Mouse (Mus musculus) intestine, embryonic 15.5 days (tissue): Measurements from ENCODE around the gene Skap2. TPM values are rescaled to one million over a fixed set of nuclear protein-coding genes. Genes with fewer than 3 reads are reported as not detected.

Source experiments
- ATAC-seq: fragments of 200-750 bp; cut with Nextera tagmentation; 2 replicates; pipeline ENCODE4 v1.8.0; 2017; ENCODE audit warnings: moderate TSS enrichment, moderate library complexity
- H3K27ac ChIP-seq: fragments of 300-500 bp; sonication (generic); 2 replicates; pipeline ENCODE4 v1.5.1; 2015; ENCODE audit warnings: mild to moderate bottlenecking, inconsistent platforms
- H3K27me3 ChIP-seq: fragments of 300-500 bp; sonication (generic); replicated peaks from 2 replicates; pipeline ENCODE4 v1.6.1; 2015; ENCODE audit warnings: inconsistent platforms
- H3K36me3 ChIP-seq: fragments of 300-500 bp; sonication (generic); 2 replicates; pipeline ENCODE4 v1.6.1; 2015; ENCODE audit warnings: inconsistent platforms
- H3K4me1 ChIP-seq: fragments of 300-500 bp; sonication (generic); replicated peaks from 2 replicates; pipeline ENCODE4 v1.6.1; 2015; ENCODE audit warnings: inconsistent platforms
- H3K4me2 ChIP-seq: fragments of 300-500 bp; sonication (generic); replicated peaks from 2 replicates; pipeline ENCODE4 v1.6.1; 2015; ENCODE audit warnings: mild to moderate bottlenecking, inconsistent platforms
- H3K4me3 ChIP-seq: fragments of 300-500 bp; sonication (generic); replicated peaks from 2 replicates; pipeline ENCODE4 v1.5.1; 2015; ENCODE audit warnings: inconsistent platforms
- H3K9ac ChIP-seq: fragments of 300-500 bp; sonication (generic); 2 replicates; pipeline ENCODE4 v1.6.1; 2015; ENCODE audit warnings: inconsistent platforms
- H3K9me3 ChIP-seq: fragments of 300-500 bp; sonication (generic); 2 replicates; pipeline ENCODE4 v1.6.1; 2016; ENCODE audit warnings: inconsistent platforms
- WGBS: fragments of 180-500 bp; shearing (Covaris S2); methylation state at CpG from one replicate; pipeline ENCODE4 v1.1.7; 2015; 5-methylcytosine and 5-hydroxymethylcytosine counted together
- polyA plus RNA-seq: library from polyadenylated mRNA; unstranded; fragments of >200 nt; fragmentation: Nextera tagmentation; extraction: Ambion mirVana; gene quantifications from 2 replicates; pipeline ENCODE4 v1.2.1, GENCODE M21; 2015

Skap2 gene
- polyA plus RNA-seq, 1 experiment from 2014 or later = 40.3 TPM

DNA sequence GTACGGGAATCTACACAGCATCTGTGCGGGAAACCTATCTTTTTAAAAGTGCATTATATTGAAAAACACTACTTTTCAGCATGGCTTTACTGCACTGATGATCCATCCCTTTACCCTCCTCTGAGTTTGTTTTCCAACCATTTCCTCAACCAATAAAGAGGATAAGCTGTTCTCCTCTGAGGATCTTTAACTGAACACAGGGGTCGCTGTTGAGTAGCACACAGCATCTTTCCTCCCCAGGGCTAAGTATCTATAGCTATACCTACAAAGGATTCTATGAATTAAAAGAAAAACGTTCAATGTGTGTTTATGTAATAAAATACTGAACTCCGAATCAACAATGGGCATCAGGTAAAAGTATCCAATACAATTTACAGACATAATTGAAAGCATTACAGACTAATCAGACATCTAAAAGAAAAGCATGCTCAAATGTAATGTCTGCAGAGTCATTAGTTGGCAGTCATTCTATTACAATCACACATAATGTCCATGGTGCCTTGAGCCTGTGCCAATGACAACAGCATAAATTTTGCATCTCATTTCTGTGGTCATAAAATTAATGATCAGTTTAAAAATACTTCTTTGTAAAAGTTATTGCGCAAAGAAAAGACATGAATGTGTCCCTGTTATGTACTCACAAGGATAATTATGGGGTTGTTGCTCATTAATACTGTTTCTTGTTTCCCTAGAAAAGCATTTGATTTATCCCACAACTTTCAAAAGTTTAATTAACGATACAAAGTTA, 13.8 kb downstream of the Skap2 start:
- Histone ChIP-seq H3K9ac (no peak overlapping the region), H3K4me2 (no peak overlapping the region), H3K27me3 (no peaks in the 10 kb centered on the region), H3K4me1 (no peaks in the 10 kb centered on the region), H3K9me3 (no peaks in the 10 kb centered on the region), H3K27ac (no peak overlapping the region), H3K4me3 (no peak overlapping the region), H3K36me3 (no peaks in the 10 kb centered on the region)
- no peak for ATAC-seq
- WGBS = 64% methylated on average over 7 of the region's 7 CpGs

DNA sequence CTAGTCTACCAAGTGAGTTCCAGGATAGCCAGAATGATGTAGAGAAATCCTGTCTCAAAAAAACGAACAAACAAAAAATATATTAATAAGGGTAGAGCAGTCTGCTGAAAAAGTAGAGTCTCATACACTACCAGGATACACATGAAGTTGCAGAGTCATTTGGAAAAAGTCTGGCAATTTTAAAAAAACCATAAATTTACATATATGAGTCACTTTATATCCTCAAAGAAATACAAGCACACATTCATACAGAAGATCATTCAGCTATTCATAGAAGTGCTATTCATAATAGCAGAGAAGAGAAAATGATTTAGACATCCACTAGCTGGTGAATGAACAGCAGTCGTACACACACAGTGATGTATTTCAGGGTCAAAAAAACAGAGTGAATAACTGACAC, 24.4 kb downstream of the Skap2 start:
- Histone ChIP-seq H3K9me3 (no peaks in the 10 kb centered on the region), H3K4me2 (no peak overlapping the region), H3K4me3 (no peak overlapping the region), H3K9ac (no peak overlapping the region), H3K36me3 (no peaks in the 10 kb centered on the region), H3K27me3 (no peaks in the 10 kb centered on the region), H3K4me1 (no peaks in the 10 kb centered on the region), H3K27ac (no peak overlapping the region)
- ATAC-seq = no peak
- WGBS = 78% methylated on average over 2 of the region's 2 CpGs

DNA sequence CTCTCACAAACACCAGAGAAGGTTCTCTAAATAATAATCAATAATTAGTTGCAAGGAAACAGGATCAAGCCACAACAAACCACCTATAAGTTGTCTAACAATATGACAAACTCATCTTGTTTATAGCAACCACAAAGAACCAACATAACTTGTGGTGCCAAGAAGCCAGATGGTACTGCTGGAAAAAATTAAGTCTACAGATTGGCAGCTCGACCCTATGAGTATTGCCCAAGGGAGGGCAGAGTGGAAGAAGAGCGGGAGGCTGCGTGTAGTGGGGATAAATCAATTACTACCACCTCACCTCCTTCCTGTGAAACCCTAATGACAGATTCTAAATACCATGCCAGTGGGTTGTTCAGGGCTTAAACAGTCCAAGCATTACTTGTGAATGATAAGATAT, 34.7 kb downstream of the Skap2 start:
- Histone ChIP-seq H3K27ac (no peak overlapping the region), H3K9ac (no peak overlapping the region), H3K4me2 (no peak overlapping the region), H3K4me3 (no peak overlapping the region), H3K27me3 (no peaks in the 10 kb centered on the region), H3K36me3 (no peaks in the 10 kb centered on the region), H3K9me3 (no peaks in the 10 kb centered on the region), H3K4me1 (no peaks in the 10 kb centered on the region)
- WGBS = 72% methylated on average over 3 of the region's 3 CpGs
- no peak for ATAC-seq

DNA sequence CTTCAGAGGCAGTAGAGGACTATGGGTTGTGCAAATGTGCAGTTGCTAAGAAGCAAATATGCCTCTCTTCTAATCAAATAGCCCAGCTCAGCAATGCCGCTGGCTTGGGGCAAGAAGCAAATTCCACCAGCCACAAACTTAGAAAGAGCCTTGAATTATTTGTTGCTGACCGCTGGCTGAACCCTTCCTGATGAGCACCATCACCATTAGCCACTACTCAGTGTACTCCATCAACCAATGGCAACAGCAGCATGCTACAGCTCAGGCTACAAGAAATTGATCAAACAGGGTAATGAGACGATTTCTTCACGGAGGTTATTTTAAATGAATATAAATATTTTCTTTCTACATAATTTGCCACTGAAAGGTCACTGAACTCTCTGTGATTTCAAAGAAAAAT, 36.6 kb downstream of the Skap2 start:
- no peak overlapping the region for H3K9ac ChIP-seq
- no peaks in the 10 kb centered on the region for H3K4me1 ChIP-seq
- ATAC-seq = peak; percentile 55; the same call in 1 of the 2 replicates
- 32% methylated on average over 4 of the region's 4 CpGs for WGBS
- no peak overlapping the region for H3K27ac ChIP-seq
- H3K27me3 ChIP-seq = no peaks in the 10 kb centered on the region
- H3K4me3 ChIP-seq = no peak overlapping the region
- H3K9me3 ChIP-seq = no peaks in the 10 kb centered on the region
- H3K4me2 ChIP-seq = no peak overlapping the region
- no peaks in the 10 kb centered on the region for H3K36me3 ChIP-seq

GRCm38 (mm10) chr6:51958992-51959391, 53.4 kb downstream of the Skap2 start:
- H3K36me3 ChIP-seq = no peaks in the 10 kb centered on the region
- ATAC-seq = no peak
- no peak overlapping the region for H3K27ac ChIP-seq
- no peaks in the 10 kb centered on the region for H3K27me3 ChIP-seq
- no peaks in the 10 kb centered on the region for H3K9me3 ChIP-seq
- no peak overlapping the region for H3K4me2 ChIP-seq
- H3K9ac ChIP-seq = no peak overlapping the region
- no peaks in the 10 kb centered on the region; the same call in 1 of the 2 replicates for H3K4me1 ChIP-seq
- WGBS = 39% methylated on average over 4 of the region's 4 CpGs
- H3K4me3 ChIP-seq = no peak overlapping the region

GRCm38 (mm10) chr6:51956048-51956792, 56.1 kb downstream of the Skap2 start:
- no peaks in the 10 kb centered on the region for H3K9me3 ChIP-seq
- no peaks in the 10 kb centered on the region for H3K27me3 ChIP-seq
- no peaks in the 10 kb centered on the region; the same call in 1 of the 2 replicates for H3K4me1 ChIP-seq
- ATAC-seq = no peak
- no peak overlapping the region for H3K9ac ChIP-seq
- no peaks in the 10 kb centered on the region for H3K36me3 ChIP-seq
- no peak overlapping the region for H3K27ac ChIP-seq
- H3K4me2 ChIP-seq = no peak overlapping the region
- no peak overlapping the region for H3K4me3 ChIP-seq
- 45% methylated on average over 4 of the region's 4 CpGs for WGBS

GRCm38 (mm10) chr6:51947661-51948060, 64.7 kb downstream of the Skap2 start:
- no peaks in the 10 kb centered on the region for H3K4me1 ChIP-seq
- no peaks in the 10 kb centered on the region for H3K36me3 ChIP-seq
- no peak for ATAC-seq
- no peak overlapping the region for H3K9ac ChIP-seq
- no peak overlapping the region for H3K4me3 ChIP-seq
- H3K27me3 ChIP-seq = no peaks in the 10 kb centered on the region
- no peak overlapping the region for H3K27ac ChIP-seq
- H3K4me2 ChIP-seq = no peak overlapping the region
- H3K9me3 ChIP-seq = no peaks in the 10 kb centered on the region

- Histone ChIP-seq H3K4me3 (no peak overlapping the region), H3K4me2 (no peak overlapping the region), H3K4me1 (no peaks in the 10 kb centered on the region), H3K27ac (no peak overlapping the region), H3K9me3 (no peaks in the 10 kb centered on the region), H3K27me3 (no peaks in the 10 kb centered on the region), H3K9ac (no peak overlapping the region), H3K36me3 (no peaks in the 10 kb centered on the region)
- no peak for ATAC-seq
- 74% methylated on average over 2 of the region's 2 CpGs for WGBS
Measured at GRCm38 (mm10) chr6:51944916-51945315, 67.4 kb downstream of the Skap2 start.

- WGBS = 54% methylated on average over 4 of the region's 4 CpGs
Measured at GRCm38 (mm10) chr6:51933998-51934397, 78.4 kb downstream of the Skap2 start.

GRCm38 (mm10) chr6:51933034-51933611, 79.2 kb downstream of the Skap2 start:
- WGBS = 44% methylated on average over 3 of the region's 3 CpGs
- no peaks in the 10 kb centered on the region for H3K4me1 ChIP-seq
- H3K4me3 ChIP-seq = no peak overlapping the region
- H3K4me2 ChIP-seq = no peak overlapping the region
- H3K27ac ChIP-seq = no peak overlapping the region
- no peak for ATAC-seq
- no peaks in the 10 kb centered on the region for H3K36me3 ChIP-seq
- no peaks in the 10 kb centered on the region for H3K9me3 ChIP-seq
- no peak overlapping the region for H3K9ac ChIP-seq
- no peaks in the 10 kb centered on the region for H3K27me3 ChIP-seq

More at GRCm38 (mm10) chr6:51933998-51934397, 78.4 kb downstream of the Skap2 start:
- Histone ChIP-seq H3K4me3 (no peak overlapping the region), H3K4me1 (no peaks in the 10 kb centered on the region), H3K9me3 (no peaks in the 10 kb centered on the region), H3K27ac (no peak overlapping the region), H3K9ac (no peak overlapping the region), H3K27me3 (no peaks in the 10 kb centered on the region), H3K4me2 (no peak overlapping the region), H3K36me3 (no peaks in the 10 kb centered on the region)
- no peak for ATAC-seq

DNA sequence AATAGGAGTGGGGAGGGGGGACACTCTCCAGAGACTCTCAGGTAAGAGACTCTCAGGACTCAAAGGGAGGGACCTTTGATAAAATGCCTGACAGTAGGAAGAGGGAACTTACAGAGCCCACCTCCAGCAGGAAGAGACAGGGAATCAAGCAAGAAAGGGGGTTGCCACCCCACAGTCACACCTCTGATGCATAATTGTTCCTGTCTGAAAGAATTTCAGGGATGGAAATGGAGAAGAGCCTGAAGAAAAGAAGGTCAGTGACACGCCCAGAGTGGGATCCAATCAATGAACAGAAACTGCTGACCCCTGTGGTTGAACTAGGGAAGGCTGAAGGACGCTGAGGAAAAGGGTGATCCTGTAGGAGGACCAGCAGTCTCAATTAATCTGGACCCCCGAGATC, 85.2 kb downstream of the Skap2 start:
- 68% methylated on average over 3 of the region's 3 CpGs for WGBS

GRCm38 (mm10) chr6:51921831-51922230, 90.5 kb downstream of the Skap2 start:
- H3K27me3 ChIP-seq = no peaks in the 10 kb centered on the region
- 48% methylated on average over 4 of the region's 4 CpGs for WGBS
- no peaks in the 10 kb centered on the region for H3K36me3 ChIP-seq
- no peak overlapping the region for H3K4me3 ChIP-seq
- no peak overlapping the region for H3K9ac ChIP-seq
- H3K27ac ChIP-seq = no peak overlapping the region
- H3K9me3 ChIP-seq = no peaks in the 10 kb centered on the region
- ATAC-seq = no peak
- no peak overlapping the region for H3K4me2 ChIP-seq
- H3K4me1 ChIP-seq = no peaks in the 10 kb centered on the region

More for the DNA sequence above, 85.2 kb downstream of the Skap2 start:
- no peak overlapping the region for H3K27ac ChIP-seq
- no peak overlapping the region for H3K4me2 ChIP-seq
- H3K9ac ChIP-seq = no peak overlapping the region
- H3K4me1 ChIP-seq = no peaks in the 10 kb centered on the region
- no peaks in the 10 kb centered on the region for H3K9me3 ChIP-seq
- H3K27me3 ChIP-seq = no peaks in the 10 kb centered on the region
- ATAC-seq = no peak
- no peak overlapping the region for H3K4me3 ChIP-seq
- H3K36me3 ChIP-seq = no peaks in the 10 kb centered on the region
